Mouse (Mus musculus) embryonic facial prominence, embryonic 14.5 days (tissue): Measurements from ENCODE around the gene Frat2. TPM values are rescaled to one million over a fixed set of nuclear protein-coding genes. Genes with fewer than 3 reads are reported as not detected.
"Not testable (repeated sequence)": the region's sequence is repeated elsewhere in the genome, so short reads cannot be mapped to it uniquely, and the experiment has no call there.

Experiments
- ATAC-seq: fragments of 200-750 bp; cut with Nextera tagmentation; 2 replicates; pipeline ENCODE4 v1.8.0; 2017; ENCODE audit warnings: low read depth, moderate number of reproducible peaks, moderate TSS enrichment
- DNase-seq: peaks from one replicate; pipeline ENCODE4 v3.0.0-alpha.2; 2015; ENCODE audit warnings: low spot score
- H3K27ac ChIP-seq: fragments of 300-500 bp; sonication (generic); replicated peaks from 2 replicates; pipeline ENCODE4 v1.5.1; 2014; ENCODE audit warnings: low read depth, mild to moderate bottlenecking, low read length, moderate library complexity
- H3K27me3 ChIP-seq: fragments of 300-500 bp; sonication (generic); replicated peaks from 2 replicates; pipeline ENCODE4 v1.6.1; 2014; ENCODE audit warnings: low read length; ENCODE audit not compliant: control insufficient read depth, insufficient read depth
- H3K36me3 ChIP-seq: fragments of 300-500 bp; sonication (generic); 2 replicates; pipeline ENCODE4 v1.6.1; 2014; ENCODE audit warnings: low read length, mixed read lengths; ENCODE audit not compliant: control insufficient read depth, insufficient read depth
- H3K4me1 ChIP-seq: fragments of 300-500 bp; sonication (generic); 2 replicates; pipeline ENCODE4 v1.6.1; 2014; ENCODE audit warnings: antibody characterized with exemption, low read length; ENCODE audit not compliant: control insufficient read depth, insufficient read depth
- H3K4me2 ChIP-seq: fragments of 300-500 bp; sonication (generic); 2 replicates; pipeline ENCODE4 v1.6.1; 2014; ENCODE audit warnings: low read depth, mild to moderate bottlenecking, low read length, moderate library complexity, mixed read lengths
- H3K4me3 ChIP-seq: fragments of 300-500 bp; sonication (generic); 2 replicates; pipeline ENCODE4 v1.5.1; 2014; ENCODE audit warnings: low read depth, mild to moderate bottlenecking, low read length
- H3K9ac ChIP-seq: fragments of 300-500 bp; sonication (generic); 2 replicates; pipeline ENCODE4 v1.6.1; 2014; ENCODE audit warnings: low read depth, mild to moderate bottlenecking, low read length, moderate library complexity, mixed read lengths
- H3K9me3 ChIP-seq: fragments of 300-500 bp; sonication (generic); 2 replicates; pipeline ENCODE4 v1.6.1; 2016; ENCODE audit warnings: low read length; ENCODE audit not compliant: control insufficient read depth
- WGBS: fragments of 180-500 bp; shearing (Covaris S2); extraction: QIAGEN DNeasy Blood & Tissue Kit; methylation state at CpG from one replicate; pipeline ENCODE4 v1.1.7; 2014; 5-methylcytosine and 5-hydroxymethylcytosine counted together
- polyA plus RNA-seq: library from polyadenylated mRNA; unstranded; fragments of >200 nt; fragmentation: Nextera tagmentation; extraction: Ambion mirVana; gene quantifications from 2 replicates; pipeline ENCODE4 v1.2.1, GENCODE M21; 2014

Frat2 gene
- polyA plus RNA-seq, 1 experiment from 2014 or later: 3.2 TPM

GRCm38 (mm10) chr19:41850021-41850718 lies 2.2 kb upstream of the Frat2 start:
- DNase-seq (peak; percentile 63), ATAC-seq (no peak; the same call in 1 of the 2 replicates)
- H3K27me3 ChIP-seq: 0 out of 2 replicates have a peak, but pooled peaks cover 4% of the 10 kb centered on the region
- WGBS: 22% methylated on average over 6 of the region's 6 CpGs
- H3K9me3 ChIP-seq: no peaks in the 10 kb centered on the region
- H3K9ac ChIP-seq: no peak overlapping the region
- no peak overlapping the region for H3K4me2 ChIP-seq
- no peak overlapping the region for H3K4me3 ChIP-seq
- peaks cover 19% of the 10 kb centered on the region for H3K4me1 ChIP-seq
- no peaks in the 10 kb centered on the region for H3K36me3 ChIP-seq
- H3K27ac ChIP-seq: peak overlapping the region; percentile 57; the same call in 1 of the 2 replicates

GRCm38 (mm10) chr19:41847614-41847991 lies 329 bp downstream of the Frat2 start:
- peak overlapping the region; percentile 74 for H3K4me3 ChIP-seq
- not testable (repeated sequence) for H3K36me3 ChIP-seq, DNase-seq, H3K27me3 ChIP-seq, H3K9me3 ChIP-seq
- 0% methylated on average over 11 of the region's 53 CpGs for WGBS
- peaks cover 19% of the 10 kb centered on the region for H3K4me1 ChIP-seq
- H3K4me2 ChIP-seq: peak overlapping the region; percentile 99
- peak; percentile 37 for ATAC-seq
- H3K27ac ChIP-seq: peak overlapping the region; percentile 90
- peak overlapping the region; percentile 79 for H3K9ac ChIP-seq

GRCm38 (mm10) chr19:41847091-41847581 lies 796 bp downstream of the Frat2 start:
- H3K4me3 ChIP-seq: peak overlapping the region; percentile 74
- 0 out of 2 replicates have a peak, but pooled peaks cover 4% of the 10 kb centered on the region for H3K27me3 ChIP-seq
- peaks cover 19% of the 10 kb centered on the region for H3K4me1 ChIP-seq
- peak overlapping the region; percentile 90 for H3K27ac ChIP-seq
- no peak; the same call in 1 of the 2 replicates for ATAC-seq
- no peaks in the 10 kb centered on the region for H3K9me3 ChIP-seq
- 0% methylated on average over 28 of the region's 64 CpGs for WGBS
- peak; percentile 38 for DNase-seq
- H3K9ac ChIP-seq: peak overlapping the region; percentile 79
- no peaks in the 10 kb centered on the region for H3K36me3 ChIP-seq
- peak overlapping the region; percentile 99 for H3K4me2 ChIP-seq

GRCm38 (mm10) chr19:41846366-41847090 lies 1.4 kb downstream of the Frat2 start:
- peak overlapping the region; percentile 74 for H3K4me3 ChIP-seq
- H3K4me1 ChIP-seq: peaks cover 19% of the 10 kb centered on the region
- H3K27ac ChIP-seq: peak overlapping the region; percentile 90; the same call in 1 of the 2 replicates
- no peaks in the 10 kb centered on the region for H3K9me3 ChIP-seq
- H3K4me2 ChIP-seq: peak overlapping the region; percentile 99
- no peak for DNase-seq
- H3K9ac ChIP-seq: peak overlapping the region; percentile 79
- 0 out of 2 replicates have a peak, but pooled peaks cover 4% of the 10 kb centered on the region for H3K27me3 ChIP-seq
- 13% methylated on average over 21 of the region's 21 CpGs for WGBS
- no peaks in the 10 kb centered on the region for H3K36me3 ChIP-seq
- ATAC-seq: no peak

GRCm38 (mm10) chr19:41844345-41844744 lies 3.6 kb downstream of the Frat2 start:
- ATAC-seq (no peak), DNase-seq (no peak)
- 86% methylated on average over 6 of the region's 6 CpGs for WGBS
- H3K27me3 ChIP-seq: 0 out of 2 replicates have a peak, but pooled peaks cover 4% of the 10 kb centered on the region
- H3K9me3 ChIP-seq: no peaks in the 10 kb centered on the region
- no peak overlapping the region for H3K9ac ChIP-seq
- peaks cover 12% of the 10 kb centered on the region for H3K4me1 ChIP-seq
- no peak overlapping the region for H3K4me2 ChIP-seq
- H3K27ac ChIP-seq: no peak overlapping the region
- no peak overlapping the region for H3K4me3 ChIP-seq
- H3K36me3 ChIP-seq: no peaks in the 10 kb centered on the region

- H3K4me3 ChIP-seq: no peak overlapping the region
- no peak for DNase-seq
- no peaks in the 10 kb centered on the region for H3K36me3 ChIP-seq
- WGBS: 80% methylated on average over 4 of the region's 4 CpGs
- no peak overlapping the region for H3K4me2 ChIP-seq
- no peak overlapping the region for H3K27ac ChIP-seq
- no peak for ATAC-seq
- H3K9ac ChIP-seq: no peak overlapping the region
- H3K9me3 ChIP-seq: no peaks in the 10 kb centered on the region
- H3K4me1 ChIP-seq: peaks cover 12% of the 10 kb centered on the region
- 0 out of 2 replicates have a peak, but pooled peaks cover 4% of the 10 kb centered on the region for H3K27me3 ChIP-seq
Observed at GRCm38 (mm10) chr19:41842706-41843105, 5.2 kb downstream of the Frat2 start.

GRCm38 (mm10) chr19:41842196-41842595 lies 5.7 kb downstream of the Frat2 start:
- no peak overlapping the region for H3K4me2 ChIP-seq
- H3K27me3 ChIP-seq: 0 out of 2 replicates have a peak, but pooled peaks cover 4% of the 10 kb centered on the region
- ATAC-seq: no peak
- H3K9ac ChIP-seq: no peak overlapping the region
- no peak overlapping the region for H3K27ac ChIP-seq
- DNase-seq: no peak
- H3K4me3 ChIP-seq: no peak overlapping the region
- peaks cover 12% of the 10 kb centered on the region for H3K4me1 ChIP-seq
- H3K36me3 ChIP-seq: no peaks in the 10 kb centered on the region
- WGBS: 81% methylated on average over 4 of the region's 4 CpGs
- no peaks in the 10 kb centered on the region for H3K9me3 ChIP-seq

GRCm38 (mm10) chr19:41841105-41841750 lies 6.7 kb downstream of the Frat2 start:
- no peak overlapping the region for H3K9ac ChIP-seq
- no peaks in the 10 kb centered on the region for H3K9me3 ChIP-seq
- no peak overlapping the region for H3K4me3 ChIP-seq
- no peak for DNase-seq
- H3K27ac ChIP-seq: no peak overlapping the region
- no peak overlapping the region for H3K4me2 ChIP-seq
- no peaks in the 10 kb centered on the region for H3K36me3 ChIP-seq
- 74% methylated on average over 7 of the region's 7 CpGs for WGBS
- H3K4me1 ChIP-seq: peaks cover 4% of the 10 kb centered on the region; the same call in 1 of the 2 replicates
- no peaks in the 10 kb centered on the region for H3K27me3 ChIP-seq
- ATAC-seq: no peak
